Mouse (Mus musculus) hindbrain, embryonic 14.5 days (tissue): ENCODE measurements at regions not wholly inside any gene's neighbourhood (a gene's known extent, or its start where the extent isn't known, plus 50 kb on each side); places are given as distances from the start of the nearest gene placed in this dataset.

Experiments used
- ATAC-seq: fragments of 200-750 bp; cut with Nextera tagmentation; 2 replicates; pipeline ENCODE4 v1.8.0; 2017; ENCODE audit warnings: moderate number of reproducible peaks, mild to moderate bottlenecking, moderate TSS enrichment, moderate library complexity; ENCODE audit not compliant: low FRiP score
- DNase-seq: peaks from one replicate; pipeline ENCODE4 v3.0.0-alpha.2; 2015; ENCODE audit warnings: low spot score
- H3K27ac ChIP-seq: fragments of 300-500 bp; sonication (generic); 2 replicates; pipeline ENCODE4 v1.5.1; 2014; ENCODE audit warnings: mild to moderate bottlenecking, moderate library complexity
- H3K27me3 ChIP-seq: fragments of 300-500 bp; sonication (generic); 2 replicates; pipeline ENCODE4 v1.6.1; 2014; ENCODE audit warnings: mild to moderate bottlenecking, low read length, mixed read lengths; ENCODE audit not compliant: control insufficient read depth, insufficient read depth
- H3K36me3 ChIP-seq: fragments of 300-500 bp; sonication (generic); replicated peaks from 2 replicates; pipeline ENCODE4 v1.6.1; 2014; ENCODE audit not compliant: control insufficient read depth, insufficient read depth
- H3K4me1 ChIP-seq: fragments of 300-500 bp; sonication (generic); replicated peaks from 2 replicates; pipeline ENCODE4 v1.6.1; 2014; ENCODE audit warnings: antibody characterized with exemption, low read length, mixed read lengths; ENCODE audit not compliant: control insufficient read depth, insufficient read depth
- H3K4me2 ChIP-seq: fragments of 300-500 bp; sonication (generic); replicated peaks from 2 replicates; pipeline ENCODE4 v1.6.1; 2014; ENCODE audit warnings: mild to moderate bottlenecking, moderate library complexity
- H3K4me3 ChIP-seq: fragments of 300-500 bp; sonication (generic); replicated peaks from 2 replicates; pipeline ENCODE4 v1.5.1; 2014; ENCODE audit warnings: mild to moderate bottlenecking, low read length
- H3K9ac ChIP-seq: fragments of 300-500 bp; sonication (generic); 2 replicates; pipeline ENCODE4 v1.6.1; 2014
- H3K9me3 ChIP-seq: fragments of 300-500 bp; sonication (generic); 2 replicates; pipeline ENCODE4 v1.6.1; 2016; ENCODE audit warnings: low read length; ENCODE audit not compliant: control insufficient read depth
- WGBS: fragments of 180-500 bp; shearing (Covaris S2); extraction: QIAGEN DNeasy Blood & Tissue Kit; methylation state at CpG from one replicate; pipeline ENCODE4 v1.1.7; 2014; 5-methylcytosine and 5-hydroxymethylcytosine counted together

DNA sequence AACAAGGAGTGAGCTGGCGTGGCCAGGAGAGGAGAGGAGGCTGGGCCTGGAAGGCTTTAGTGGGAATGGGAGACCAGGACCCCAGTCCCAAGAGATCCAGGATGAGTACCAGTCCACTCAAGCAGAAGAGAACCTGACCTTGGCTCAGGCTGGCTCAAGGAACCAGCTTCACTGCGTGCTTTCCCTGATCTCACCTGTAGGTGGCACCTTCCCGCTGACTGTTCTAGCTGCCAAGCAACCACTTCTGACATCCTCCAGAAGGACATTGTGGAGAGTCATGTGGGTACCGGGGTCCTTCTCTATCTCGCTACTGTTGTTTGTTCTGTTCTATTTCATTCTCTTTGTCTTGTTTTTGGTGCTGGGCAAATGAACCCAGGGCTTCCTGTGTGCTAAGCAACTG is 222.0 kb downstream of the Ttc32 start:
- Histone ChIP-seq H3K36me3 (no peaks in the 10 kb centered on the region), H3K4me2 (no peak overlapping the region), H3K27ac (no peak overlapping the region), H3K4me3 (no peak overlapping the region), H3K9ac (no peak overlapping the region), H3K4me1 (no peaks in the 10 kb centered on the region), H3K27me3 (no peaks in the 10 kb centered on the region), H3K9me3 (no peaks in the 10 kb centered on the region)
- ATAC-seq (0 out of 2 replicates have a peak, but pooled peaks have one; percentile 41), DNase-seq (peak; percentile 51)
- 17% methylated on average over 5 of the region's 5 CpGs for WGBS

DNA sequence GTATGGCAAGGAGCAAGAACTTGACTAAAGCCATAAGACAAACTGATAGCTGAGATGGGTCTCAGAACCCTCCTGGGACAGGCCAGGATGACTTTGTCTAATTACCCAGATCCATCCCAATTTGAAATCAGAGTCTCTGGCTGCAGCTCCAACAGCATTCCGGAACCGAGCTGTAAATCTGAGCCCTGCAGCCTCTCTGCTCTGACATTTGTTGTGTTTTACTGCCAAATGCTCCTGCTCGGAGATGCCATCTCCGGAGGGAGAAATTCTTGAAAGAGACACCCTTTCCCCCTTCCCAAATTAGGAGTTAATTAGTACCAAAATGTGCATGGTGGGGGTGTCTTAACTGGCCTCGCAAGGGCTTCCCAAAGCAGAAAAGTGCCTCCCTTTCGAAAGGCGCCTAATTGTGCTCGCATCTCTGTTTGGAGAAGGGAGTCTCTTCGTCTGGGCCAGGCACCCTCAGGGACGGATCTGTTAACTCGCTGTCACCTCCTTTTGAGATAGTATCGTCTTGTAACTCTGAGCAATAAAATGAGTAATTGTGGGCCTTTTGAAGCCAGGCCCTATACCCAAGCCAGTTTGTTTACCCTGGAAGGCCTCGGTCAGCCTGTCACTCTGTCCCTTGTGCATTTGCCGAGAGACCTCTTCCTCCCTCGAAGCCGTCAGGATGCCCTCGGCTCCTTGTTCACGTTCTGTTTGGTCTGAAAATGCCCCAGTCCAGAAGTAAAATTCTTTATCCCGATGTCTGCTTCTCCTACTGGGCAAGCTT is 223.7 kb downstream of the Ttc32 start:
- 44% methylated on average over 19 of the region's 19 CpGs for WGBS
- ATAC-seq = no peak

GRCm38 (mm10) chr12:9254301-9254860 is 224.6 kb downstream of the Ttc32 start:
- no peak overlapping the region for H3K4me3 ChIP-seq
- no peaks in the 10 kb centered on the region for H3K36me3 ChIP-seq
- no peaks in the 10 kb centered on the region for H3K4me1 ChIP-seq
- no peak overlapping the region for H3K9ac ChIP-seq
- no peak overlapping the region for H3K27ac ChIP-seq
- 51% methylated on average over 6 of the region's 6 CpGs for WGBS
- ATAC-seq = no peak
- no peaks in the 10 kb centered on the region for H3K9me3 ChIP-seq
- H3K27me3 ChIP-seq = no peaks in the 10 kb centered on the region
- no peak for DNase-seq
- H3K4me2 ChIP-seq = no peak overlapping the region

More for the DNA sequence above, 223.7 kb downstream of the Ttc32 start:
- no peak overlapping the region for H3K4me2 ChIP-seq
- H3K36me3 ChIP-seq = no peaks in the 10 kb centered on the region
- H3K27ac ChIP-seq = no peak overlapping the region
- no peaks in the 10 kb centered on the region for H3K9me3 ChIP-seq
- no peak overlapping the region for H3K4me3 ChIP-seq
- H3K4me1 ChIP-seq = no peaks in the 10 kb centered on the region
- DNase-seq = no peak
- H3K27me3 ChIP-seq = no peaks in the 10 kb centered on the region
- H3K9ac ChIP-seq = no peak overlapping the region

GRCm38 (mm10) chr12:9255661-9256486 is 226.1 kb downstream of the Ttc32 start:
- Histone ChIP-seq H3K4me3 (no peak overlapping the region), H3K9me3 (no peaks in the 10 kb centered on the region), H3K4me2 (no peak overlapping the region), H3K27me3 (no peaks in the 10 kb centered on the region), H3K27ac (no peak overlapping the region), H3K36me3 (no peaks in the 10 kb centered on the region), H3K9ac (no peak overlapping the region), H3K4me1 (no peaks in the 10 kb centered on the region)
- DNase-seq = no peak
- no peak for ATAC-seq
- 65% methylated on average over 10 of the region's 10 CpGs for WGBS

DNA sequence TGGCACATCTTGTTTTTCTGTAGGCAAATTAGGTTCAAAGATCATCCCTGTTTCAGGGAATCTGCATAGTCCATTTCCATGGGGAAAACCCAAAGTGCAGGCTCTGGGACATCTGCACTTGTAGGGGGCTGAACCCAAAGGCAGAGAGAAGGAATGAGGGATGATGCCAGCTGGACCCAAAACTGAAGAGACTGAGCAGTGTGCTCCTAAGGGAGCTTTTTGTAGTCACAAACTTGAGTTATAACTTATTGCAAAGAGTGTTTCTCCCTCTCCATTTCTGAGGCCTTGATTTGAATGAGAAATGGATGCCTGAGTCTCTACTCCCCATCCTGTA is 226.7 kb downstream of the Ttc32 start:
- Histone ChIP-seq H3K9me3 (no peaks in the 10 kb centered on the region), H3K27me3 (no peaks in the 10 kb centered on the region), H3K4me3 (no peak overlapping the region), H3K4me2 (no peak overlapping the region), H3K9ac (no peak overlapping the region), H3K4me1 (no peaks in the 10 kb centered on the region), H3K36me3 (no peaks in the 10 kb centered on the region), H3K27ac (no peak overlapping the region)
- no peak for ATAC-seq
- DNase-seq = no peak

GRCm38 (mm10) chr12:9258221-9258620 is 228.4 kb downstream of the Ttc32 start:
- no peaks in the 10 kb centered on the region for H3K36me3 ChIP-seq
- no peaks in the 10 kb centered on the region for H3K27me3 ChIP-seq
- ATAC-seq = no peak

GRCm38 (mm10) chr12:9261662-9262061 is 231.9 kb downstream of the Ttc32 start:
- H3K9ac ChIP-seq = no peak overlapping the region
- ATAC-seq = no peak
- no peaks in the 10 kb centered on the region for H3K36me3 ChIP-seq
- no peaks in the 10 kb centered on the region for H3K4me1 ChIP-seq
- no peak overlapping the region for H3K4me3 ChIP-seq
- no peak overlapping the region for H3K27ac ChIP-seq
- no peaks in the 10 kb centered on the region for H3K27me3 ChIP-seq
- 48% methylated on average over 6 of the region's 6 CpGs for WGBS
- H3K9me3 ChIP-seq = no peaks in the 10 kb centered on the region
- H3K4me2 ChIP-seq = no peak overlapping the region
- DNase-seq = no peak

More at GRCm38 (mm10) chr12:9258221-9258620, 228.4 kb downstream of the Ttc32 start:
- no peak overlapping the region for H3K4me2 ChIP-seq
- no peaks in the 10 kb centered on the region for H3K9me3 ChIP-seq
- H3K27ac ChIP-seq = no peak overlapping the region
- no peak overlapping the region for H3K9ac ChIP-seq
- no peak for DNase-seq
- H3K4me3 ChIP-seq = no peak overlapping the region
- no peaks in the 10 kb centered on the region for H3K4me1 ChIP-seq
- WGBS = 68% methylated on average over 1 of the region's 1 CpGs

GRCm38 (mm10) chr12:9266221-9266620 is 236.4 kb downstream of the Ttc32 start:
- Histone ChIP-seq H3K4me1 (no peaks in the 10 kb centered on the region), H3K36me3 (no peaks in the 10 kb centered on the region), H3K4me2 (no peak overlapping the region), H3K27me3 (no peaks in the 10 kb centered on the region), H3K4me3 (no peak overlapping the region), H3K9me3 (no peaks in the 10 kb centered on the region), H3K27ac (no peak overlapping the region), H3K9ac (no peak overlapping the region)
- DNase-seq (no peak), ATAC-seq (no peak)
- 76% methylated on average over 4 of the region's 4 CpGs for WGBS

GRCm38 (mm10) chr12:9271484-9271883 is 241.7 kb downstream of the Ttc32 start:
- WGBS = 92% methylated on average over 2 of the region's 2 CpGs
- DNase-seq (no peak), ATAC-seq (no peak)
- Histone ChIP-seq H3K9ac (no peak overlapping the region), H3K4me2 (no peak overlapping the region), H3K27me3 (no peaks in the 10 kb centered on the region), H3K4me3 (no peak overlapping the region), H3K27ac (no peak overlapping the region), H3K9me3 (no peaks in the 10 kb centered on the region), H3K4me1 (no peaks in the 10 kb centered on the region), H3K36me3 (no peaks in the 10 kb centered on the region)
